Mouse (Mus musculus): ENCODE results near the gene Il6st.

DNA sequence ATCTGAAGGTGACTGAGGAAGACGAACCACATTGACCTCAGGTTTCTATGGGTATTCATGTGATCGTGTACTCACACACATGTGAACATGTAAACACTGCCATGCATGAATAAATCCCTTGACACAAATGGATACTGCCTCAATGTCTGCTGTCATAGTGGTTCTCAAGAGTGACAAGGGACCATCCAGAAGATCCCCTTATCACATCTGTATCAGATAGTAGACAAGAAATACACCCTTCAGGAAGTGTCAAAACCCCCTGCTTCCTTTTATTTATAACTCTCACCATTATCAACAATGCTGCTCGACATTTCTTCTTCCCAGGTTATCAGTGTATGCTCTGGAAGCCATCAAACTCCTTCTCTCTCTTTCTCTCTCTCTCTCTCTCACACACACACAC lies 13.7 kb upstream of the Il6st start:
- TF ChIP-seq CTCF (IDR thresholded peaks at IDR 0.05; ENCODE audit: low read depth, low read length) = no peak
- TF ChIP-seq POLR2A (IDR thresholded peaks at IDR 0.05; ENCODE audit: borderline replicate concordance, low read depth, low read length) = no peak

Measured in bone marrow macrophage, adult 2 months (primary cell).